Mouse (Mus musculus): ENCODE data around the gene Fam19a5.

Fam19a5 gene

GRCm38 (mm10) chr15:87543599-87544338 lies at the start of gene Fam19a5:
Gene Fam19a5, plus strand, starts transcription at chr15:87544299.
- DNase-seq = peak; percentile 86 to 87

GRCm38 (mm10) chr15:87501737-87502136 lies 42.4 kb upstream of the Fam19a5 start:
- no peak for DNase-seq

GRCm38 (mm10) chr15:87507349-87507748 lies 36.8 kb upstream of the Fam19a5 start:
- no peak for DNase-seq

- peak; percentile 47 to 62 for DNase-seq
Measured at GRCm38 (mm10) chr15:87510886-87511285, 33.2 kb upstream of the Fam19a5 start.

GRCm38 (mm10) chr15:87518161-87518560 lies 25.9 kb upstream of the Fam19a5 start:
- DNase-seq = peak in 1 of 2 experiments; percentile 32

- peak in 1 of 2 experiments; percentile 42 for DNase-seq
Measured at GRCm38 (mm10) chr15:87529271-87529670, 14.8 kb upstream of the Fam19a5 start.

GRCm38 (mm10) chr15:87541656-87542055 lies 2.4 kb upstream of the Fam19a5 start:
- DNase-seq = peak; percentile 57 to 64

GRCm38 (mm10) chr15:87544401-87545129 lies 466 bp downstream of the Fam19a5 start:
- peak; percentile 63 to 75 for DNase-seq

- DNase-seq = no peak
Measured at GRCm38 (mm10) chr15:87545130-87545642, 1.1 kb downstream of the Fam19a5 start.

- peak; percentile 69 for DNase-seq
Measured at GRCm38 (mm10) chr15:87545731-87546360, 1.7 kb downstream of the Fam19a5 start.

GRCm38 (mm10) chr15:87547022-87547421 lies 2.9 kb downstream of the Fam19a5 start:
- DNase-seq = peak; percentile 87 to 88

- DNase-seq = peak in 1 of 2 experiments; percentile 37
Measured at GRCm38 (mm10) chr15:87549724-87550123, 5.6 kb downstream of the Fam19a5 start.

GRCm38 (mm10) chr15:87550756-87551155 lies 6.7 kb downstream of the Fam19a5 start:
- DNase-seq = peak; percentile 61 to 66

GRCm38 (mm10) chr15:87551556-87551955 lies 7.5 kb downstream of the Fam19a5 start:
- DNase-seq = no peak

GRCm38 (mm10) chr15:87555811-87556210 lies 11.7 kb downstream of the Fam19a5 start:
- peak in 1 of 2 experiments; percentile 44 for DNase-seq

- DNase-seq = no peak
Measured at GRCm38 (mm10) chr15:87564331-87564730, 20.2 kb downstream of the Fam19a5 start.

GRCm38 (mm10) chr15:87566040-87566929 lies 22.2 kb downstream of the Fam19a5 start:
- peak; percentile 83 to 92 for DNase-seq

GRCm38 (mm10) chr15:87570182-87570581 lies 26.1 kb downstream of the Fam19a5 start:
- DNase-seq = no peak

- DNase-seq = no peak
Measured at GRCm38 (mm10) chr15:87579861-87580260, 35.8 kb downstream of the Fam19a5 start.

- peak; percentile 42 to 52 for DNase-seq
Measured at GRCm38 (mm10) chr15:87583921-87584621, 40.0 kb downstream of the Fam19a5 start.

- DNase-seq = no peak
Measured at GRCm38 (mm10) chr15:87590975-87591374, 46.9 kb downstream of the Fam19a5 start.
